Mouse (Mus musculus) neural tube, embryonic 14.5 days (tissue): ENCODE results near the gene Erich6b. TPM values are rescaled to one million over a fixed set of nuclear protein-coding genes. Genes with fewer than 3 reads are reported as not detected.

Experiments
- ATAC-seq: fragments of 200-750 bp; cut with Nextera tagmentation; 2 replicates; pipeline ENCODE4 v1.8.0; 2017; ENCODE audit warnings: low read depth, mild to moderate bottlenecking, moderate TSS enrichment, moderate library complexity
- H3K27ac ChIP-seq: fragments of 300-500 bp; sonication (generic); 2 replicates; pipeline ENCODE4 v1.5.1; 2014; ENCODE audit warnings: low read depth, mild to moderate bottlenecking, control low read depth, low read length, moderate library complexity, mixed read lengths
- H3K27me3 ChIP-seq: fragments of 300-500 bp; sonication (generic); 2 replicates; pipeline ENCODE4 v1.6.1; 2014; ENCODE audit warnings: low read length; ENCODE audit not compliant: control insufficient read depth, insufficient read depth
- H3K36me3 ChIP-seq: fragments of 300-500 bp; sonication (generic); 2 replicates; pipeline ENCODE4 v1.6.1; 2014; ENCODE audit warnings: low read length, mixed read lengths; ENCODE audit not compliant: control insufficient read depth, insufficient read depth
- H3K4me1 ChIP-seq: fragments of 300-500 bp; sonication (generic); 2 replicates; pipeline ENCODE4 v1.6.1; 2014; ENCODE audit warnings: low read length; ENCODE audit not compliant: control insufficient read depth, insufficient read depth
- H3K4me2 ChIP-seq: fragments of 300-500 bp; sonication (generic); 2 replicates; pipeline ENCODE4 v1.6.1; 2014; ENCODE audit warnings: mild to moderate bottlenecking, low read depth, low read length, control low read depth
- H3K4me3 ChIP-seq: fragments of 300-500 bp; sonication (generic); 2 replicates; pipeline ENCODE4 v1.5.1; 2014; ENCODE audit warnings: low read depth, low read length, control low read depth, mixed read lengths
- H3K9ac ChIP-seq: fragments of 300-500 bp; sonication (generic); replicated peaks from 2 replicates; pipeline ENCODE4 v1.6.1; 2014; ENCODE audit warnings: low read depth, mild to moderate bottlenecking, control low read depth, low read length, mixed read lengths
- H3K9me3 ChIP-seq: fragments of 300-500 bp; sonication (generic); 2 replicates; pipeline ENCODE4 v1.6.1; 2016; ENCODE audit warnings: low read length; ENCODE audit not compliant: control insufficient read depth
- WGBS: fragments of 180-500 bp; shearing (Covaris S2); extraction: QIAGEN DNeasy Blood & Tissue Kit; methylation state at CpG from one replicate; pipeline ENCODE4 v1.1.7; 2014; 5-methylcytosine and 5-hydroxymethylcytosine counted together
- polyA plus RNA-seq: library from polyadenylated mRNA; unstranded; fragments of >200 nt; fragmentation: Nextera tagmentation; extraction: Ambion mirVana; gene quantifications from 2 replicates; pipeline ENCODE4 v1.2.1, GENCODE M21; 2014

The Erich6b gene
- polyA plus RNA-seq, 1 experiment from 2014 or later = not detected

GRCm38 (mm10) chr14:75640846-75641245 lies 1.2 kb upstream of the Erich6b start:
- WGBS = 86% methylated on average over 2 of the region's 2 CpGs
- Histone ChIP-seq H3K4me2 (no peak overlapping the region), H3K9ac (no peak overlapping the region), H3K27me3 (no peaks in the 10 kb centered on the region), H3K4me1 (peaks cover 6% of the 10 kb centered on the region; the same call in 1 of the 2 replicates), H3K9me3 (no peaks in the 10 kb centered on the region), H3K4me3 (no peak overlapping the region), H3K27ac (no peak overlapping the region), H3K36me3 (no peaks in the 10 kb centered on the region)
- no peak for ATAC-seq

GRCm38 (mm10) chr14:75641369-75641768 lies 690 bp upstream of the Erich6b start:
- no peak for ATAC-seq
- Histone ChIP-seq H3K9ac (no peak overlapping the region), H3K27me3 (no peaks in the 10 kb centered on the region), H3K36me3 (no peaks in the 10 kb centered on the region), H3K4me3 (no peak overlapping the region), H3K9me3 (no peaks in the 10 kb centered on the region), H3K4me1 (peaks cover 1% of the 10 kb centered on the region; the same call in 1 of the 2 replicates), H3K4me2 (no peak overlapping the region), H3K27ac (no peak overlapping the region)
- 62% methylated on average over 6 of the region's 6 CpGs for WGBS

- WGBS = 93% methylated on average over 7 of the region's 7 CpGs
- Histone ChIP-seq H3K36me3 (no peaks in the 10 kb centered on the region), H3K4me3 (no peak overlapping the region), H3K27me3 (no peaks in the 10 kb centered on the region), H3K9me3 (no peaks in the 10 kb centered on the region), H3K4me2 (no peak overlapping the region), H3K9ac (no peak overlapping the region), H3K4me1 (no peaks in the 10 kb centered on the region), H3K27ac (no peak overlapping the region)
- no peak for ATAC-seq
Measured at GRCm38 (mm10) chr14:75645461-75645860, 3.4 kb downstream of the Erich6b start.

GRCm38 (mm10) chr14:75646060-75646459 lies 4.0 kb downstream of the Erich6b start:
- no peaks in the 10 kb centered on the region for H3K9me3 ChIP-seq
- no peak overlapping the region for H3K4me3 ChIP-seq
- peak; percentile 58; the same call in 1 of the 2 replicates for ATAC-seq
- H3K27ac ChIP-seq = no peak overlapping the region
- 36% methylated on average over 9 of the region's 9 CpGs for WGBS
- H3K36me3 ChIP-seq = no peaks in the 10 kb centered on the region
- no peaks in the 10 kb centered on the region for H3K27me3 ChIP-seq
- no peak overlapping the region for H3K9ac ChIP-seq
- no peak overlapping the region for H3K4me2 ChIP-seq
- no peaks in the 10 kb centered on the region for H3K4me1 ChIP-seq

- peak; percentile 74; the same call in 1 of the 2 replicates for ATAC-seq
- no peaks in the 10 kb centered on the region for H3K36me3 ChIP-seq
- H3K9ac ChIP-seq = no peak overlapping the region
- 37% methylated on average over 20 of the region's 20 CpGs for WGBS
- no peak overlapping the region for H3K4me3 ChIP-seq
- peak overlapping the region; percentile 13; the same call in 1 of the 2 replicates for H3K27ac ChIP-seq
- no peaks in the 10 kb centered on the region for H3K9me3 ChIP-seq
- no peaks in the 10 kb centered on the region for H3K4me1 ChIP-seq
- H3K4me2 ChIP-seq = no peak overlapping the region
- no peaks in the 10 kb centered on the region for H3K27me3 ChIP-seq
Measured at GRCm38 (mm10) chr14:75646968-75647829, 5.1 kb downstream of the Erich6b start.

GRCm38 (mm10) chr14:75660936-75661335 lies 18.9 kb downstream of the Erich6b start:
- WGBS = 63% methylated on average over 6 of the region's 6 CpGs
- no peak overlapping the region for H3K4me2 ChIP-seq
- H3K36me3 ChIP-seq = no peaks in the 10 kb centered on the region
- H3K9ac ChIP-seq = no peak overlapping the region
- ATAC-seq = peak; percentile 41; the same call in 1 of the 2 replicates
- no peaks in the 10 kb centered on the region; the same call in 1 of the 2 replicates for H3K4me1 ChIP-seq
- no peaks in the 10 kb centered on the region for H3K9me3 ChIP-seq
- no peak overlapping the region for H3K4me3 ChIP-seq
- H3K27ac ChIP-seq = 0 out of 2 replicates have a peak overlapping the region, but pooled peaks have one; percentile 28
- no peaks in the 10 kb centered on the region for H3K27me3 ChIP-seq

GRCm38 (mm10) chr14:75661548-75661947 lies 19.5 kb downstream of the Erich6b start:
- Histone ChIP-seq H3K4me3 (no peak overlapping the region), H3K9ac (no peak overlapping the region), H3K4me2 (no peak overlapping the region), H3K27ac (no peak overlapping the region), H3K4me1 (no peaks in the 10 kb centered on the region; the same call in 1 of the 2 replicates), H3K27me3 (no peaks in the 10 kb centered on the region), H3K9me3 (no peaks in the 10 kb centered on the region), H3K36me3 (no peaks in the 10 kb centered on the region)
- WGBS = 26% methylated on average over 8 of the region's 8 CpGs
- no peak for ATAC-seq

- Histone ChIP-seq H3K4me2 (no peak overlapping the region), H3K9ac (no peak overlapping the region), H3K27me3 (no peaks in the 10 kb centered on the region), H3K27ac (no peak overlapping the region), H3K4me3 (no peak overlapping the region), H3K4me1 (no peaks in the 10 kb centered on the region; the same call in 1 of the 2 replicates), H3K36me3 (no peaks in the 10 kb centered on the region), H3K9me3 (no peaks in the 10 kb centered on the region)
- 81% methylated on average over 2 of the region's 2 CpGs for WGBS
- ATAC-seq = no peak
Measured at GRCm38 (mm10) chr14:75665430-75666180, 23.5 kb downstream of the Erich6b start.
